Mouse (Mus musculus): ENCODE measurements at regions not wholly inside any gene's neighbourhood (a gene's known extent, or its start where the extent isn't known, plus 50 kb on each side); places are given as distances from the start of the nearest gene placed in this dataset.
"Not testable (repeated sequence)": the region's sequence is repeated elsewhere in the genome, so short reads cannot be mapped to it uniquely, and the experiment has no call there.

GRCm38 (mm10) chr13:74969244-74969643 is 120.4 kb upstream of the Pcsk1 start:
- 46% methylated on average over 1 of the region's 1 CpGs for WGBS
- TF ChIP-seq CTCF (IDR thresholded peaks at IDR 0.05) = no peak
- H3K9me3 ChIP-seq (ENCODE audit: low read length) = no peaks in the 10 kb centered on the region
- ATAC-seq (ENCODE audit: low FRiP score) (no peak), DNase-seq (ENCODE audit: low spot score) (no peak)
- no peak overlapping the region for H3K4me2 ChIP-seq (ENCODE audit: low read depth, low read length, poor library complexity, severe bottlenecking)
- H3K4me3 ChIP-seq (ENCODE audit: low read depth, low read length) = no peak overlapping the region
- no peaks in the 10 kb centered on the region for H3K4me1 ChIP-seq (ENCODE audit: insufficient read depth, low read length)
- no peaks in the 10 kb centered on the region for H3K36me3 ChIP-seq (ENCODE audit: insufficient read depth, low read length)
- no peaks in the 10 kb centered on the region for H3K27me3 ChIP-seq (ENCODE audit: insufficient read depth, low read length)
- H3K9ac ChIP-seq (replicated peaks; ENCODE audit: low read length, poor library complexity, severe bottlenecking) = no peak overlapping the region
- no peak overlapping the region for H3K27ac ChIP-seq (ENCODE audit: low read depth, low read length)

GRCm38 (mm10) chr13:74955876-74956275 is 133.8 kb upstream of the Pcsk1 start:
- 39% methylated on average over 1 of the region's 1 CpGs for WGBS
- Histone ChIP-seq H3K4me3 (ENCODE audit: low read depth, low read length) (no peak overlapping the region), H3K27ac (ENCODE audit: low read depth, low read length) (no peak overlapping the region), H3K4me1 (ENCODE audit: insufficient read depth, low read length) (no peaks in the 10 kb centered on the region), H3K27me3 (ENCODE audit: insufficient read depth, low read length) (no peaks in the 10 kb centered on the region), H3K9ac (replicated peaks; ENCODE audit: low read length, poor library complexity, severe bottlenecking) (no peak overlapping the region), H3K9me3 (ENCODE audit: low read length) (no peaks in the 10 kb centered on the region), H3K36me3 (ENCODE audit: insufficient read depth, low read length) (no peaks in the 10 kb centered on the region), H3K4me2 (ENCODE audit: low read depth, low read length, poor library complexity, severe bottlenecking) (no peak overlapping the region)
- no peak for TF ChIP-seq CTCF (IDR thresholded peaks at IDR 0.05)
- ATAC-seq (ENCODE audit: low FRiP score) = 0 out of 2 replicates have a peak, but pooled peaks have one; percentile 27
- peak; percentile 10 for DNase-seq (ENCODE audit: low spot score)

DNA sequence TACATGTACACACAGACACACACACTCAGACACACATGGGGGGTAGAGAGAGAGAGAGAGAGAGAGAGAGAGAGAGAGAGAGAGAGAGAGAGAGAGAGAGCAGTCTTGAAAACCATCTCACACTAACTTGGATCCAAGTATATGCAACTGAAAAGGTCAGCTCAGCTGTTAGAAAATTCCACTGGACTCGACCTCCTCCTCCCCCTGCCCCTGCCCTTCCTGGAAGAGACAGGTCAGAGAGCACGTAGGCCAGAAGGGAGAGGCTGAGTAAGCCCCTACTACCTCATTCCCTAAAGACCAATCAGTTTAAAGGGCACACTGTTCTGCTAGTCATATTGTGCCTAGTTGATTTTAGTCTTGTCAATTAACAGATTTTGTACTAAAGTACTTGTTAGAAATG is 105.0 kb upstream of the Cast start:
- H3K36me3 ChIP-seq (ENCODE audit: insufficient read depth, low read length); H3K9ac ChIP-seq (replicated peaks; ENCODE audit: low read length, poor library complexity, severe bottlenecking); H3K27ac ChIP-seq (ENCODE audit: low read depth, low read length); DNase-seq (ENCODE audit: low spot score); H3K27me3 ChIP-seq (ENCODE audit: insufficient read depth, low read length); ATAC-seq (ENCODE audit: low FRiP score); H3K4me1 ChIP-seq (ENCODE audit: insufficient read depth, low read length); H3K4me3 ChIP-seq (ENCODE audit: low read depth, low read length); H3K4me2 ChIP-seq (ENCODE audit: low read depth, low read length, poor library complexity, severe bottlenecking); H3K9me3 ChIP-seq (ENCODE audit: low read length): not testable (repeated sequence)
- 41% methylated on average over 2 of the region's 2 CpGs for WGBS

GRCm38 (mm10) chr13:74903213-74904055 is 94.8 kb upstream of the Cast start:
- H3K9ac ChIP-seq (replicated peaks; ENCODE audit: low read length, poor library complexity, severe bottlenecking) = no peak overlapping the region
- DNase-seq (ENCODE audit: low spot score) = peak; percentile 75
- WGBS = 62% methylated on average over 1 of the region's 1 CpGs
- no peaks in the 10 kb centered on the region for H3K9me3 ChIP-seq (ENCODE audit: low read length)
- H3K27ac ChIP-seq (ENCODE audit: low read depth, low read length) = peak overlapping the region; percentile 39
- H3K36me3 ChIP-seq (ENCODE audit: insufficient read depth, low read length) = no peaks in the 10 kb centered on the region
- no peak overlapping the region for H3K4me3 ChIP-seq (ENCODE audit: low read depth, low read length)
- peak; percentile 94 for ATAC-seq (ENCODE audit: low FRiP score)
- H3K27me3 ChIP-seq (ENCODE audit: insufficient read depth, low read length) = no peaks in the 10 kb centered on the region
- H3K4me1 ChIP-seq (ENCODE audit: insufficient read depth, low read length) = no peaks in the 10 kb centered on the region
- no peak for TF ChIP-seq CTCF (IDR thresholded peaks at IDR 0.05)
- H3K4me2 ChIP-seq (ENCODE audit: low read depth, low read length, poor library complexity, severe bottlenecking) = no peak overlapping the region

DNA sequence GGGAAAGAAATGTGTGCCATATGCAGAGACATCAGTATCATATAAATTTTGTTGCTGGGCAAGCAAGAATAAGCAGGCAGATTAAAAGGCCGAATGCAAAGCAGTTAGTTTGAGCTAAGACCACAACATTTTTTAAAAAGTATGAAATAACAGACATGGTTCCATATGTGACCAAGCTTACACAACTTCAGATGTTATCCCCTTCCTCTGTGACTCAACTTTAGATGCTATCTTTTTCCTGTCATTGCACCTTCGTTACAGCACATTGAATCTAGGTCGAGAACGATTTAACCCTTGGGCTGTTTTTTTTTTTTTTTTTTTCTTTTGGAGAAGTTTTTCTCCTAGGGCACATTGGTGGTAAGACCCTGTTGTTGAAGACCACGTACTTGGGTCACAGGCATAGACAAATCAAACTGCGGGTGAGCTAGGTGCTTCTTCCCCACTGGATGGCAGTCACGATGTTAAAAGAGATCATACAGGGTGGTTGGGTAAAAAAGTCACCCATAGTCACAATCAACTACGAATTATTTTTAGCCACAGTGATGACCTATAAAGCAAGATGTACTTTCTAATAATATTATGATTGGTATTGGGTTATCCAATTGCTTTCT is 81.4 kb upstream of the Cast start:
- H3K9me3 ChIP-seq (ENCODE audit: low read length) = no peaks in the 10 kb centered on the region
- no peak for DNase-seq (ENCODE audit: low spot score)
- H3K9ac ChIP-seq (replicated peaks; ENCODE audit: low read length, poor library complexity, severe bottlenecking) = no peak overlapping the region
- H3K4me1 ChIP-seq (ENCODE audit: insufficient read depth, low read length) = no peaks in the 10 kb centered on the region
- no peaks in the 10 kb centered on the region for H3K27me3 ChIP-seq (ENCODE audit: insufficient read depth, low read length)
- no peak overlapping the region for H3K27ac ChIP-seq (ENCODE audit: low read depth, low read length)
- H3K4me3 ChIP-seq (ENCODE audit: low read depth, low read length) = no peak overlapping the region
- TF ChIP-seq CTCF (IDR thresholded peaks at IDR 0.05) = no peak
- no peak for ATAC-seq (ENCODE audit: low FRiP score)
- WGBS = 87% methylated on average over 8 of the region's 8 CpGs
- no peak overlapping the region for H3K4me2 ChIP-seq (ENCODE audit: low read depth, low read length, poor library complexity, severe bottlenecking)
- no peaks in the 10 kb centered on the region for H3K36me3 ChIP-seq (ENCODE audit: insufficient read depth, low read length)

DNA sequence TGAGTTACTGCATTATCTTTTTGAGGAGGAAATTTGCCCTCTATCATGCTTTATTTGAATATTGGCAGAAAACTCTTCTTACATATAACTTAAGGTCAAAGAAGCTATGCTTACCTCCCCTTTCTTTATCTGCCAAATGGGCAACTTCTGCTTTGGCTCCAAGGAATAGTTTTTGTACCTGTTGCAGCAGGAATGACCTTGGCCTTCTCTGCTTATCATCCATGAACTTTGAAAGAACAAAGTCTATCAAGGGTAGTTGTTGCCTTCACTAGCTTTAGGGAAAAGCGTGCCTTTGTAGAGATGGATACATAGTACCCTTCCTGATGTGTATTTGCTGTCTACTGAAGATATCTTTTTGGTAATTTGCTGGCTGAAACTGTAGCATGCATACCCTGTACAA is 59.1 kb upstream of the Cast start:
- WGBS = 85% methylated on average over 1 of the region's 1 CpGs
- no peak for TF ChIP-seq CTCF (IDR thresholded peaks at IDR 0.05)
- ATAC-seq (ENCODE audit: low FRiP score) = no peak

More for the DNA sequence above, 59.1 kb upstream of the Cast start:
- H3K27ac ChIP-seq (ENCODE audit: low read depth, low read length) = no peak overlapping the region
- no peaks in the 10 kb centered on the region for H3K27me3 ChIP-seq (ENCODE audit: insufficient read depth, low read length)
- no peak overlapping the region for H3K9ac ChIP-seq (replicated peaks; ENCODE audit: low read length, poor library complexity, severe bottlenecking)
- no peak for DNase-seq (ENCODE audit: low spot score)
- H3K4me2 ChIP-seq (ENCODE audit: low read depth, low read length, poor library complexity, severe bottlenecking) = no peak overlapping the region
- H3K4me1 ChIP-seq (ENCODE audit: insufficient read depth, low read length) = no peaks in the 10 kb centered on the region
- H3K9me3 ChIP-seq (ENCODE audit: low read length) = no peaks in the 10 kb centered on the region
- no peak overlapping the region for H3K4me3 ChIP-seq (ENCODE audit: low read depth, low read length)
- H3K36me3 ChIP-seq (ENCODE audit: insufficient read depth, low read length) = no peaks in the 10 kb centered on the region
